10 mouse cellular contexts compared by ENCODE assay signal in genomic region chr14:5812699-5813356, GRCm38 (mm10). TPM values are rescaled to one million over a fixed set of nuclear protein-coding genes. Genes with fewer than 3 reads are reported as not detected.
"Had no signal": no experiment of that assay in that cellular context is flagged by ENCODE, and none has a peak within 500 bp of the region (broad histone marks: within the 10 kb centered on the region; RNA-seq: fewer than 3 reads in every experiment).

No protein-coding gene starts in this region.

RNA-seq across cellular contexts. Expression of gene Gm3383, which starts 5.0 kb away (rescaled TPM):
- total RNA-seq: megakaryocyte, adult 5-6 weeks; monocyte, adult 5-6 weeks had no signal
- polyA plus RNA-seq: liver, embryonic 13.5 days; liver, postnatal 0 days had no signal

RNA-seq across cellular contexts. Expression of gene Gm3424, which starts 17.3 kb away (rescaled TPM):
- total RNA-seq: layer of hippocampus, adult 2 months; layer of hippocampus, postnatal 10 days; left cerebral cortex, postnatal 36 days; megakaryocyte, adult 5-6 weeks; monocyte, adult 5-6 weeks had no signal
- polyA plus RNA-seq: limb, embryonic 12.5 days; liver, embryonic 13.5 days; liver, postnatal 0 days; midbrain, embryonic 10.5 days; stomach, embryonic 14.5 days had no signal
